Mouse (Mus musculus) limb, embryonic 11.5 days (tissue): Measurements from ENCODE around the gene Rab11fip3. TPM values are rescaled to one million over a fixed set of nuclear protein-coding genes. Genes with fewer than 3 reads are reported as not detected.

Experiments used
- ATAC-seq: fragments of 200-750 bp; cut with Nextera tagmentation; 2 replicates; pipeline ENCODE4 v1.8.0; 2017; ENCODE audit warnings: low read depth; ENCODE audit not compliant: insufficient number of reproducible peaks, low FRiP score, low TSS enrichment
- DNase-seq: peaks from one replicate; pipeline ENCODE4 v3.0.0-alpha.2; 2015; ENCODE audit warnings: low spot score
- H3K27ac ChIP-seq: fragments of 300-500 bp; sonication (generic); replicated peaks from 2 replicates; pipeline ENCODE4 v1.5.1; 2014; ENCODE audit warnings: low read depth, mild to moderate bottlenecking, low read length
- H3K27me3 ChIP-seq: fragments of 300-500 bp; sonication (generic); 2 replicates; pipeline ENCODE4 v1.6.1; 2014; ENCODE audit warnings: mild to moderate bottlenecking, low read length, mixed read lengths; ENCODE audit not compliant: control insufficient read depth, insufficient read depth
- H3K36me3 ChIP-seq: fragments of 300-500 bp; sonication (generic); 2 replicates; pipeline ENCODE4 v1.6.1; 2014; ENCODE audit warnings: mild to moderate bottlenecking, low read length, moderate library complexity, mixed read lengths; ENCODE audit not compliant: control insufficient read depth, insufficient read depth
- H3K4me1 ChIP-seq: fragments of 300-500 bp; sonication (generic); 2 replicates; pipeline ENCODE4 v1.6.1; 2014; ENCODE audit warnings: low read length, mixed read lengths; ENCODE audit not compliant: control insufficient read depth, insufficient read depth
- H3K4me2 ChIP-seq: fragments of 300-500 bp; sonication (generic); 2 replicates; pipeline ENCODE4 v1.6.1; 2014; ENCODE audit warnings: low read depth, mild to moderate bottlenecking, moderate library complexity; ENCODE audit not compliant: severe bottlenecking
- H3K4me3 ChIP-seq: fragments of 300-500 bp; sonication (generic); 2 replicates; pipeline ENCODE4 v1.5.1; 2014; ENCODE audit warnings: low read depth, low read length
- H3K9ac ChIP-seq: fragments of 300-500 bp; sonication (generic); 2 replicates; pipeline ENCODE4 v1.6.1; 2014; ENCODE audit warnings: mild to moderate bottlenecking, low read length
- H3K9me3 ChIP-seq: fragments of 300-500 bp; sonication (generic); 2 replicates; pipeline ENCODE4 v1.6.1; 2016; ENCODE audit warnings: low read length; ENCODE audit not compliant: control insufficient read depth
- WGBS: fragments of 180-500 bp; shearing (Covaris S2); extraction: QIAGEN DNeasy Blood & Tissue Kit; methylation state at CpG from one replicate; pipeline ENCODE4 v1.1.7; 2014; 5-methylcytosine and 5-hydroxymethylcytosine counted together
- polyA plus RNA-seq: library from polyadenylated mRNA; unstranded; fragments of >200 nt; fragmentation: Nextera tagmentation; extraction: Ambion mirVana; gene quantifications from 2 replicates; pipeline ENCODE4 v1.2.1, GENCODE M21; 2014

Gene Rab11fip3
- polyA plus RNA-seq, 1 experiment from 2014 or later, result 15.9 TPM

GRCm38 (mm10) chr17:25967652-25968051 lies 101.7 kb downstream of the Rab11fip3 start:
- ATAC-seq (no peak), DNase-seq (no peak)
- H3K4me1 ChIP-seq, result no peaks in the 10 kb centered on the region
- 53% methylated on average over 3 of the region's 3 CpGs for WGBS
- no peaks in the 10 kb centered on the region for H3K9me3 ChIP-seq
- no peak overlapping the region for H3K27ac ChIP-seq
- no peak overlapping the region for H3K4me2 ChIP-seq
- no peak overlapping the region for H3K4me3 ChIP-seq
- no peak overlapping the region for H3K9ac ChIP-seq
- H3K27me3 ChIP-seq, result no peaks in the 10 kb centered on the region
- H3K36me3 ChIP-seq, result peaks cover 12% of the 10 kb centered on the region

GRCm38 (mm10) chr17:25964271-25964670 lies 105.1 kb downstream of the Rab11fip3 start:
- Histone ChIP-seq H3K4me1 (no peaks in the 10 kb centered on the region), H3K9me3 (no peaks in the 10 kb centered on the region), H3K4me3 (no peak overlapping the region), H3K36me3 (peaks cover 14% of the 10 kb centered on the region), H3K27ac (no peak overlapping the region), H3K27me3 (no peaks in the 10 kb centered on the region), H3K4me2 (no peak overlapping the region), H3K9ac (no peak overlapping the region)
- WGBS, result 93% methylated on average over 7 of the region's 7 CpGs
- DNase-seq, result no peak
- ATAC-seq, result no peak

- H3K36me3 ChIP-seq, result peaks cover 14% of the 10 kb centered on the region
- H3K4me3 ChIP-seq, result no peak overlapping the region
- ATAC-seq (no peak), DNase-seq (no peak)
- H3K4me2 ChIP-seq, result no peak overlapping the region
- H3K9ac ChIP-seq, result no peak overlapping the region
- H3K27me3 ChIP-seq, result no peaks in the 10 kb centered on the region
- H3K4me1 ChIP-seq, result no peaks in the 10 kb centered on the region
- no peaks in the 10 kb centered on the region for H3K9me3 ChIP-seq
- H3K27ac ChIP-seq, result no peak overlapping the region
- WGBS, result 95% methylated on average over 7 of the region's 7 CpGs
Observed at GRCm38 (mm10) chr17:25962413-25962905, 106.9 kb downstream of the Rab11fip3 start.

- Histone ChIP-seq H3K9me3 (no peaks in the 10 kb centered on the region), H3K9ac (no peak overlapping the region), H3K4me1 (no peaks in the 10 kb centered on the region), H3K4me2 (no peak overlapping the region), H3K4me3 (no peak overlapping the region), H3K36me3 (peaks cover 14% of the 10 kb centered on the region), H3K27me3 (no peaks in the 10 kb centered on the region), H3K27ac (no peak overlapping the region)
- DNase-seq (no peak), ATAC-seq (no peak)
- 91% methylated on average over 5 of the region's 5 CpGs for WGBS
Observed at GRCm38 (mm10) chr17:25961566-25961965, 107.8 kb downstream of the Rab11fip3 start.

- 90% methylated on average over 23 of the region's 23 CpGs for WGBS
- DNase-seq (no peak), ATAC-seq (no peak)
- Histone ChIP-seq H3K9ac (no peak overlapping the region), H3K4me3 (no peak overlapping the region), H3K27ac (no peak overlapping the region), H3K4me2 (no peak overlapping the region), H3K27me3 (no peaks in the 10 kb centered on the region), H3K36me3 (peaks cover 10% of the 10 kb centered on the region), H3K9me3 (no peaks in the 10 kb centered on the region), H3K4me1 (no peaks in the 10 kb centered on the region)
Observed at GRCm38 (mm10) chr17:25959630-25960467, 109.5 kb downstream of the Rab11fip3 start.

- peaks cover 5% of the 10 kb centered on the region for H3K36me3 ChIP-seq
Observed at GRCm38 (mm10) chr17:25958771-25959494, 110.4 kb downstream of the Rab11fip3 start.

GRCm38 (mm10) chr17:25957586-25958051 lies 111.7 kb downstream of the Rab11fip3 start:
- peaks cover 10% of the 10 kb centered on the region for H3K27me3 ChIP-seq
- no peak overlapping the region for H3K4me2 ChIP-seq
- H3K36me3 ChIP-seq, result peaks cover 2% of the 10 kb centered on the region; the same call in 1 of the 2 replicates
- H3K4me1 ChIP-seq, result no peaks in the 10 kb centered on the region
- no peak overlapping the region for H3K9ac ChIP-seq
- 81% methylated on average over 14 of the region's 14 CpGs for WGBS
- H3K4me3 ChIP-seq, result no peak overlapping the region
- H3K27ac ChIP-seq, result no peak overlapping the region
- DNase-seq (no peak), ATAC-seq (no peak)
- no peaks in the 10 kb centered on the region for H3K9me3 ChIP-seq

More at GRCm38 (mm10) chr17:25958771-25959494, 110.4 kb downstream of the Rab11fip3 start:
- H3K4me2 ChIP-seq, result no peak overlapping the region
- WGBS, result 91% methylated on average over 11 of the region's 11 CpGs
- DNase-seq, result no peak
- ATAC-seq, result no peak
- H3K27me3 ChIP-seq, result no peaks in the 10 kb centered on the region
- H3K4me1 ChIP-seq, result no peaks in the 10 kb centered on the region
- H3K9ac ChIP-seq, result no peak overlapping the region
- no peak overlapping the region for H3K27ac ChIP-seq
- no peak overlapping the region for H3K4me3 ChIP-seq
- no peaks in the 10 kb centered on the region for H3K9me3 ChIP-seq

GRCm38 (mm10) chr17:25956631-25957030 lies 112.7 kb downstream of the Rab11fip3 start:
- no peak for ATAC-seq
- 83% methylated on average over 7 of the region's 7 CpGs for WGBS
- Histone ChIP-seq H3K27ac (no peak overlapping the region), H3K36me3 (peaks cover 2% of the 10 kb centered on the region; the same call in 1 of the 2 replicates), H3K9ac (no peak overlapping the region), H3K27me3 (peaks cover 20% of the 10 kb centered on the region), H3K4me2 (no peak overlapping the region), H3K4me3 (no peak overlapping the region), H3K4me1 (peaks cover 4% of the 10 kb centered on the region), H3K9me3 (no peaks in the 10 kb centered on the region)
- no peak for DNase-seq
